Mouse (Mus musculus): ENCODE measurements around the gene Fgf22.

DNA sequence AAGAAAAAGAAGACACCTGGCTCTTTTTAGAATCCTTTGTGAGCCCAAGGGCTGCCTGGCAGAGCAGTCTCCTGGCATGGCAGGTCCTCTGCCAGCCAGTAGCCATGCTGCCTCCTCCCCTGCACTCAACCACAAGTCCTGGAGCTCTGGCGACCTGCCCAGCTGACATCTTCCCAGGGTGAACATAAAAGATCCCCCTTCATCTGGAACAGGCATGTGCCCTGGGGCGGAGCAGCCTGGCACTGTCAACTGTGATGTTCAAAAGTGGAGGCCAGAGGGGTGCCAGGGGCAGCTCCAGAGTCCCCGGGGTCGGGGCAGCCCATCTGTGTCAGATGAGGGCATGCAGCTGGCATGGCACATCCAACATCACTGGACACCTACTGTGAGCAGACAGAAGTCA, 39.9 kb upstream of the Fgf22 start:
- no peak for TF ChIP-seq CTCF (IDR thresholded peaks at IDR 0.05; ENCODE audit: low read depth, low read length)
- TF ChIP-seq POLR2A (IDR thresholded peaks at IDR 0.05; ENCODE audit: insufficient read depth, low read length): no peak

All from ES-Bruce4 (cell line).